Mouse (Mus musculus) forebrain, embryonic 13.5 days (tissue): Measurements from ENCODE around the gene Ddx25. TPM values are rescaled to one million over a fixed set of nuclear protein-coding genes. Genes with fewer than 3 reads are reported as not detected.
A peak's percentile ranks its signal among the peaks of the same experiment; 100 is the strongest.

Experiments used
- ATAC-seq: fragments of 200-750 bp; cut with Nextera tagmentation; 2 replicates; pipeline ENCODE4 v1.8.0; 2017
- H3K27ac ChIP-seq: fragments of 300-500 bp; sonication (generic); 2 replicates; pipeline ENCODE4 v1.5.1; 2015; ENCODE audit warnings: inconsistent platforms, mild to moderate bottlenecking, moderate library complexity
- H3K27me3 ChIP-seq: fragments of 300-500 bp; sonication (generic); 2 replicates; pipeline ENCODE4 v1.6.1; 2015; ENCODE audit warnings: mild to moderate bottlenecking, inconsistent platforms
- H3K36me3 ChIP-seq: fragments of 300-500 bp; sonication (generic); 2 replicates; pipeline ENCODE4 v1.6.1; 2015; ENCODE audit warnings: mild to moderate bottlenecking, inconsistent platforms; ENCODE audit not compliant: poor library complexity, severe bottlenecking
- H3K4me1 ChIP-seq: fragments of 300-500 bp; sonication (generic); 2 replicates; pipeline ENCODE4 v1.6.1; 2015; ENCODE audit warnings: inconsistent platforms
- H3K4me2 ChIP-seq: fragments of 300-500 bp; sonication (generic); 2 replicates; pipeline ENCODE4 v1.6.1; 2015; ENCODE audit warnings: inconsistent platforms, mild to moderate bottlenecking, moderate library complexity
- H3K4me3 ChIP-seq: fragments of 300-500 bp; sonication (generic); 2 replicates; pipeline ENCODE4 v1.5.1; 2015; ENCODE audit warnings: mild to moderate bottlenecking, inconsistent platforms
- H3K9ac ChIP-seq: fragments of 300-500 bp; sonication (generic); 2 replicates; pipeline ENCODE4 v1.6.1; 2015; ENCODE audit warnings: mild to moderate bottlenecking, inconsistent platforms
- H3K9me3 ChIP-seq: fragments of 300-500 bp; sonication (generic); replicated peaks from 2 replicates; pipeline ENCODE4 v1.6.1; 2016; ENCODE audit warnings: inconsistent platforms
- WGBS: fragments of 180-500 bp; shearing (Covaris S2); methylation state at CpG from one replicate; pipeline ENCODE4 v1.1.7; 2015; 5-methylcytosine and 5-hydroxymethylcytosine counted together
- polyA plus RNA-seq: library from polyadenylated mRNA; unstranded; fragments of >200 nt; fragmentation: Nextera tagmentation; extraction: Ambion mirVana; gene quantifications from 2 replicates; pipeline ENCODE4 v1.2.1, GENCODE M21; 2015

The Ddx25 gene
- polyA plus RNA-seq, result 13.2 and 14.9 TPM in 2 replicates

- Histone ChIP-seq H3K4me2 (peak within 1 kb of the TSS; percentile 88), H3K27ac (peak within 1 kb of the TSS; percentile 70), H3K4me1 (peaks cover 24% of the 10 kb centered on the region), H3K4me3 (peak within 1 kb of the TSS; percentile 71), H3K27me3 (no peaks in the 10 kb centered on the region; the same call in 1 of the 2 replicates), H3K9ac (peak within 1 kb of the TSS; percentile 70), H3K36me3 (peaks cover 16% of the 10 kb centered on the region), H3K9me3 (no peaks in the 10 kb centered on the region)
- 2% methylated on average over 59 of the region's 59 CpGs for WGBS
- ATAC-seq, result peak; percentile 84
Measured at GRCm38 (mm10) chr9:35558257-35559008, at the start of gene Ddx25, which contains the start of gene Pus3. TSS of gene Ddx25 (minus strand) at chr9:35558528. TSS of gene Pus3 (plus strand) at chr9:35558595.

- no peak overlapping the region for H3K27ac ChIP-seq
- ATAC-seq, result no peak
- WGBS, result 59% methylated on average over 8 of the region's 8 CpGs
Measured at GRCm38 (mm10) chr9:35607647-35608405, 49.5 kb upstream of the Ddx25 start.

GRCm38 (mm10) chr9:35592903-35593302 is 34.6 kb upstream of the Ddx25 start:
- no peaks in the 10 kb centered on the region for H3K36me3 ChIP-seq
- H3K27me3 ChIP-seq, result no peaks in the 10 kb centered on the region
- H3K9me3 ChIP-seq, result no peaks in the 10 kb centered on the region

More at GRCm38 (mm10) chr9:35607647-35608405, 49.5 kb upstream of the Ddx25 start:
- no peak overlapping the region for H3K4me2 ChIP-seq
- H3K4me1 ChIP-seq, result no peaks in the 10 kb centered on the region
- H3K4me3 ChIP-seq, result no peak overlapping the region
- no peak overlapping the region for H3K9ac ChIP-seq
- H3K9me3 ChIP-seq, result no peaks in the 10 kb centered on the region
- H3K36me3 ChIP-seq, result no peaks in the 10 kb centered on the region
- no peaks in the 10 kb centered on the region for H3K27me3 ChIP-seq

DNA sequence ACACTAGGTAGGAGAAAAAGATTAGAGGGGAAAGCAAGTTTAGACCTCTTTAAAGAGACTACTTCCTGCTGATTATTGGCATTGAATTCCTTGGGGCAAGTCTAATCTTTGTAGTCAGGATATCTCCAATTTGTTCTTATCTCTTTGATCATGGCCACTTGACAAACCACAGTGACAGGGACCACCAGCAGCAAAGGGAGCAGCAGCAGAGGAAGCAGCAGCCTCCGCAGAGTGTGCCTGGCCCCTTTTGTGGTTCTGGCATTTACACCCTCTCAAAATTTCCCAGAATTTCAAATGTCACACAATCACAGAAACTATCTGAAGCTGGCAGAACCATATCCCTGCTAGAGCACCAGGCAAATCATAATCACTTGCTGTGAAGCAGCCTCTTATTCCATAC is 29.3 kb upstream of the Ddx25 start:
- Histone ChIP-seq H3K4me2 (no peak overlapping the region), H3K4me3 (no peak overlapping the region), H3K27ac (no peak overlapping the region), H3K9me3 (no peaks in the 10 kb centered on the region), H3K9ac (no peak overlapping the region), H3K4me1 (no peaks in the 10 kb centered on the region), H3K27me3 (no peaks in the 10 kb centered on the region), H3K36me3 (no peaks in the 10 kb centered on the region)
- ATAC-seq, result no peak
- 66% methylated on average over 1 of the region's 1 CpGs for WGBS

More at GRCm38 (mm10) chr9:35592903-35593302, 34.6 kb upstream of the Ddx25 start:
- H3K4me3 ChIP-seq, result no peak overlapping the region
- ATAC-seq, result no peak
- 16% methylated on average over 2 of the region's 2 CpGs for WGBS
- H3K27ac ChIP-seq, result no peak overlapping the region
- H3K4me2 ChIP-seq, result no peak overlapping the region
- H3K4me1 ChIP-seq, result no peaks in the 10 kb centered on the region
- no peak overlapping the region for H3K9ac ChIP-seq

DNA sequence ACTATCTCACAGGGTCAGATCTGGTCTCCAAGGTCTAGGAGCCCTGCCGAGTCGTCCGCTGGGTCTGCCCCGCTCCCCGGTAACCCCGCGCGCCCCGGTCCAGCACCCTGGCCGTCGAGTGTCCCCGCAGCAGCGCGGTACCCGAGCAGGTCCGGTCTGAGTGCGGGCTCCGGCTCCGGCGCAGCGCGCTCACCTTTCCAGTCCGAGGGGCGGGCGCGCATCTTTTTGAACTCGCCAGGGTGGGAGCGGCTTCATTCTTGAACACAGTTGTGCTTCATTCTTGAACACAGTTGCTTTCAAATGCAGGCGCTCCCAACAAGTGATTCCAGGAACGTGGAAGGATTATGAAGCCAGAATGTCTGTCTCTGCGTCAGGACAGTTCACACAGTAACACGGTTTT is 16.1 kb upstream of the Ddx25 start:
- Histone ChIP-seq H3K9me3 (no peaks in the 10 kb centered on the region), H3K27me3 (peaks cover 15% of the 10 kb centered on the region), H3K4me3 (peak overlapping the region; percentile 35), H3K27ac (no peak overlapping the region), H3K36me3 (no peaks in the 10 kb centered on the region), H3K9ac (peak overlapping the region; percentile 56), H3K4me1 (peaks cover 14% of the 10 kb centered on the region; the same call in 1 of the 2 replicates), H3K4me2 (peak overlapping the region; percentile 62)
- no peak for ATAC-seq
- 2% methylated on average over 32 of the region's 32 CpGs for WGBS

GRCm38 (mm10) chr9:35570663-35571062 is 12.3 kb upstream of the Ddx25 start:
- Histone ChIP-seq H3K27me3 (peaks cover 15% of the 10 kb centered on the region), H3K27ac (0 out of 2 replicates have a peak overlapping the region, but pooled peaks have one; percentile 87), H3K4me1 (peaks cover 28% of the 10 kb centered on the region), H3K4me2 (peak overlapping the region; percentile 63), H3K4me3 (peak overlapping the region; percentile 73), H3K36me3 (peaks cover 26% of the 10 kb centered on the region), H3K9ac (peak overlapping the region; percentile 73), H3K9me3 (no peaks in the 10 kb centered on the region)
- WGBS, result 9% methylated on average over 5 of the region's 5 CpGs
- peak; percentile 9 for ATAC-seq

DNA sequence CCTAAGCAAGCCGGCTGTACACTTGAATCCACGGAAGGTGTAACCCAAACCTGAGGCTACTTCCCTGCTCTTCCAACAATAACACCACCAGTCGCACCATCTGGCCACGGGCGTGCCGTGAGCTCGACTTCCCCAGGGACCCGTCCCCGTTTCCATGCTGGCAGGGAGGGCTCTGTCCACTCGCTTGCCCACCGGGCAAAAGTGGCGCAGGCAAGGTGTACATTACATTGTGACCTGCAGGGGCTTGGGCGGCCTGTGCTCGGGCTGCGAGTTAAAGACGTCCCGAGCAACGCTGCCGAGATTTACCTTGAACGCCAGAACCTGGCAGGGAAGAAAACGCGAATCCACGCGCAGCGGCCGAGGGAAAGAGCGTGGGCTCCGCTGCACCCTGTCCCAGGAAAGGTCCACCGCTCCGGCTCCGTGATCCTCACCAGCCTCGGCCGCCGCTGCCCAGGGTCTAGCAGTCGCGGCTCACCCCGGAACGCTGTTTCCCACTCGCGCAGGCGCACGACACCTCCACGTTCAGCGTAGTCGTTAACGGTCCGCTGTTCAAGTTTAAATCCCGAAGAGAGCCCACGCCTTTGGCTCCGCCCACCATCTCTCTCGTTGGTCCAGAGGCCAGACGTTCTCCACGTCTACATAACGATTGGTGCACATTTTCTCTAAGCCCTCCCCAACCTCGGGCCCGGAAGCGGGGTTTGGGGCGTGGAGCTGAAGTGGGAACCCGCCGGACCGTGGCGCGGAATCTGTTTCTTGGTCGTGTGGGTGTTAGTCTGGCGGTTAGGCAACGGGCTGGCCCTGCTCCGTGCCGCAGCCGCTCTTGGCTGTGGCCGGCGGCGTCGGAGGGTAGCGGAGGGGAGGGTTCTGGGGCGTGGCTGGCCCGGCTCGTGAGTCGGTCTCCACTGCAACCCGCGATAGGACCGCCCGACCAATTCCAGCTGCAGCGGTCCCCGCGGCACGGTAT is 11.5 kb upstream of the Ddx25 start, which contains the start of the genes Pate2 and Hyls1:
TSS of gene Pate2 (plus strand) at position 714 of the 964 bp plus-strand sequence.
TSS of gene Hyls1 (minus strand) at position 828 of the 964 bp plus-strand sequence.
- Histone ChIP-seq H3K4me1 (peaks cover 28% of the 10 kb centered on the region), H3K36me3 (peaks cover 34% of the 10 kb centered on the region), H3K27me3 (peaks cover 13% of the 10 kb centered on the region), H3K9me3 (no peaks in the 10 kb centered on the region), H3K9ac (peak within 1 kb of the TSS; percentile 84), H3K27ac (peak within 1 kb of the TSS; percentile 87), H3K4me2 (peak within 1 kb of the TSS; percentile 75), H3K4me3 (peak within 1 kb of the TSS; percentile 73)
- under 1% methylated on average over 82 of the region's 86 CpGs for WGBS
- peak; percentile 99 for ATAC-seq

GRCm38 (mm10) chr9:35567995-35568394 is 9.7 kb upstream of the Ddx25 start:
- Histone ChIP-seq H3K4me2 (peak overlapping the region; percentile 34; the same call in 1 of the 2 replicates), H3K36me3 (peaks cover 42% of the 10 kb centered on the region), H3K27ac (no peak overlapping the region), H3K4me1 (peaks cover 24% of the 10 kb centered on the region), H3K4me3 (0 out of 2 replicates have a peak overlapping the region, but pooled peaks have one; percentile 73), H3K9ac (no peak overlapping the region), H3K27me3 (no peaks in the 10 kb centered on the region), H3K9me3 (no peaks in the 10 kb centered on the region)
- ATAC-seq, result no peak
- 88% methylated on average over 3 of the region's 3 CpGs for WGBS

GRCm38 (mm10) chr9:35564536-35565240 is 6.4 kb upstream of the Ddx25 start:
- ATAC-seq, result no peak
- H3K4me3 ChIP-seq, result no peak overlapping the region
- H3K36me3 ChIP-seq, result peaks cover 55% of the 10 kb centered on the region
- no peak overlapping the region for H3K9ac ChIP-seq
- H3K27ac ChIP-seq, result no peak overlapping the region
- 92% methylated on average over 5 of the region's 5 CpGs for WGBS
- H3K27me3 ChIP-seq, result no peaks in the 10 kb centered on the region
- H3K4me2 ChIP-seq, result no peak overlapping the region
- no peaks in the 10 kb centered on the region for H3K9me3 ChIP-seq
- peaks cover 24% of the 10 kb centered on the region for H3K4me1 ChIP-seq

DNA sequence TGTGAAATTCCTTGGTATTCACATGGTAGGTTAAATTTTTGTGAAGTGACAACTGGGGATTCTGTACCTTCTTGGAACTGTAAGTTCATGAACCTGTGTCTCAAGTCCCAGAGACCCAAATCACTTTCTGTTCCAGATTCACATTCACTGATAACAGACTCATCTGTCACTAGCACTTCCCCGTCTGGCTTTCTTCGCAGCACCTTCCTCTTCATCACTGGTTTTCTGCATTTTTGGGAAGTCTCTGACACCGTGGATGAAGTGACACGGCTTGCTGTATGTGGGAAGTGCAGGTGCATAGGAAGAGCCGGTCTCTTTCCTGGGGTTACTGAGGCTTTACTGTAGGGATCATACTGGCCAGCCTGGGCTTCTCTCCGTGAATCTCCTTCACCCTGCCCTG is 3.3 kb upstream of the Ddx25 start:
- Histone ChIP-seq H3K27me3 (no peaks in the 10 kb centered on the region; the same call in 1 of the 2 replicates), H3K4me3 (no peak overlapping the region), H3K9me3 (no peaks in the 10 kb centered on the region), H3K4me2 (no peak overlapping the region), H3K36me3 (peaks cover 39% of the 10 kb centered on the region), H3K9ac (no peak overlapping the region), H3K4me1 (peaks cover 24% of the 10 kb centered on the region), H3K27ac (no peak overlapping the region)
- WGBS, result 92% methylated on average over 6 of the region's 6 CpGs
- no peak for ATAC-seq

DNA sequence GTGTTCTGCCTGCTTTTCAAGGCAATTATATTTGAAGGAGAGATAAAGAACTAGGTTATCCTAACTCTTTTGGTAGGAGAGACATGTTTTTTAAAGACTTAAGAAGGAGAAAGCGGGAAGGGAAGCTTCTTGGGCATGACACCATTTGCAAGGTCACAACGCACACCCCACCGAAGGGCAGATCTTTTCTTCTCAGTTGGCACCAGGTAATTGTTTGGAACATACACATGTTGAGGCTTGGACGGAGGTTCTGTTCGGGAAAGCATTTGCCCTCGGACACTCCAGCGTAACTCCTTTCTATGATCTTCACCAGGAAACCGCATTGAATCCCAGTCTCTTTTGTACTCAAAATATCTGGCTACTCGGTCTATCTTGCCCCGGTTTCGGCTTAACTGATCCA is 2.7 kb upstream of the Ddx25 start:
- Histone ChIP-seq H3K4me3 (no peak overlapping the region), H3K27me3 (no peaks in the 10 kb centered on the region; the same call in 1 of the 2 replicates), H3K9me3 (no peaks in the 10 kb centered on the region), H3K36me3 (peaks cover 34% of the 10 kb centered on the region), H3K27ac (no peak overlapping the region), H3K4me2 (no peak overlapping the region), H3K4me1 (peaks cover 24% of the 10 kb centered on the region), H3K9ac (no peak overlapping the region)
- no peak for ATAC-seq
- WGBS, result 92% methylated on average over 11 of the region's 11 CpGs
